Mouse (Mus musculus) fat pad, adult 2 months (tissue): ENCODE data around the gene Cmtm3.
"Not testable (repeated sequence)": the region's sequence is repeated elsewhere in the genome, so short reads cannot be mapped to it uniquely, and the experiment has no call there.

Experiments used
- DNase-seq: peaks from one replicate; pipeline ENCODE4 v3.0.0-alpha.2; 2011; ENCODE audit warnings: low read depth, low spot score; ENCODE audit errors: extremely low read depth

Cmtm3 gene

GRCm38 (mm10) chr8:104339229-104339982 lies at the start of gene Cmtm3:
TSS of gene Cmtm3 (plus strand) at chr8:104339410.
- DNase-seq: no peak

GRCm38 (mm10) chr8:104293081-104293480 lies 46.1 kb upstream of the Cmtm3 start, which contains the start of gene Cmtm2a:
TSS of gene Cmtm2a (minus strand) at chr8:104293181.
- not testable (repeated sequence) for DNase-seq

- no peak for DNase-seq
These were observed 44.8 kb upstream of the Cmtm3 start for GRCm38 (mm10) chr8:104294396-104294795.

- DNase-seq: not testable (repeated sequence)
These were observed 37.6 kb upstream of the Cmtm3 start for GRCm38 (mm10) chr8:104301577-104301976.

GRCm38 (mm10) chr8:104302536-104302935 lies 36.7 kb upstream of the Cmtm3 start:
- not testable (repeated sequence) for DNase-seq

GRCm38 (mm10) chr8:104304962-104305361 lies 34.2 kb upstream of the Cmtm3 start:
- DNase-seq: peak; percentile 14

GRCm38 (mm10) chr8:104308341-104308740 lies 30.9 kb upstream of the Cmtm3 start:
- not testable (repeated sequence) for DNase-seq

GRCm38 (mm10) chr8:104309441-104310155 lies 29.6 kb upstream of the Cmtm3 start, which contains the start of the genes Gm45711 and Cmtm1:
TSS of gene Gm45711 (minus strand) at chr8:104310081.
TSS of gene Cmtm1 (minus strand) at chr8:104310145.
- DNase-seq: not testable (repeated sequence)

GRCm38 (mm10) chr8:104312023-104312422 lies 27.2 kb upstream of the Cmtm3 start:
- DNase-seq: not testable (repeated sequence)

GRCm38 (mm10) chr8:104313311-104313710 lies 25.9 kb upstream of the Cmtm3 start:
- no peak for DNase-seq

GRCm38 (mm10) chr8:104321267-104321666 lies 17.9 kb upstream of the Cmtm3 start, which contains the start of gene Gm11020:
TSS of gene Gm11020 (plus strand) at chr8:104321567.
- not testable (repeated sequence) for DNase-seq

GRCm38 (mm10) chr8:104321930-104322329 lies 17.3 kb upstream of the Cmtm3 start, which contains the start of gene Cmtm2b:
TSS of gene Cmtm2b (plus strand) at chr8:104322230.
- not testable (repeated sequence) for DNase-seq

- no peak for DNase-seq
These were observed 6.3 kb upstream of the Cmtm3 start for GRCm38 (mm10) chr8:104332665-104333631.

- no peak for DNase-seq
These were observed 5.4 kb upstream of the Cmtm3 start for GRCm38 (mm10) chr8:104333786-104334185.

GRCm38 (mm10) chr8:104334196-104334595 lies 5.0 kb upstream of the Cmtm3 start:
- DNase-seq: no peak

- no peak for DNase-seq
These were observed 2.4 kb upstream of the Cmtm3 start for GRCm38 (mm10) chr8:104336806-104337205.

GRCm38 (mm10) chr8:104337890-104338289 lies 1.3 kb upstream of the Cmtm3 start:
- no peak for DNase-seq

- no peak for DNase-seq
These were observed 698 bp downstream of the Cmtm3 start for GRCm38 (mm10) chr8:104339983-104340232.

GRCm38 (mm10) chr8:104340233-104341105 lies 1.3 kb downstream of the Cmtm3 start:
- no peak for DNase-seq

GRCm38 (mm10) chr8:104341106-104341561 lies 1.9 kb downstream of the Cmtm3 start:
- no peak for DNase-seq
